Mouse (Mus musculus) mouse embryonic stem cell (cell line): Measurements from ENCODE around the gene Pakap.
"Not testable (repeated sequence)": the region's sequence is repeated elsewhere in the genome, so short reads cannot be mapped to it uniquely, and the experiment has no call there.

ENCODE experiments used
- in situ Hi-C, 2 experiments: fragments of 300-500 bp; cut with MboI; formaldehyde crosslinking; loops; 1 replicate in 1 of 2; 3 replicates in 1 of 2; pipeline ENCODE4 v1.14.3; 2019 to 2020; ENCODE audit warnings: low sequenced_read_pairs in 2 of 2, low pct_unique_long_range_greater_than_20kb in 1 of 2, mixed read lengths in 1 of 2; ENCODE audit not compliant: unreplicated experiment in 1 of 2

Gene Pakap

DNA sequence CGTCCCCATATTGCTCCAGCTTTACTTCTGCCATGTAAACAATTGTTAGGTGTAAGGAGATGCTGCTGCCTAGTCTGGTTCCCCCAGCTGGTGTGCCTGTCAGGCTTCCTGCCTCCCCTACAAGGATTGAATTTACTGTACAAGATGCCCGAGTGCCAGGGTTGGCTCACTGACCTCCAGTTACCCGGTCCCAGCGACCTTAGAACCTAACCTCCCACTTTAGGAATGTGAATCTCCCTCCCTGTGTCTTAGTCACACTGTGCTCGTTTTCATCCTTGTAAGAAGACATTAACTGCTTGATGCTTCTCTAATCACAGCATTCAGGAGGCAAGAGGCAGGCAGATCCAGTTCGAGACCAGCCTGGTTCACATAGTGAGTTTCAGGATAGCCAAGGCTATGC lies 293.2 kb downstream of the Pakap start:
- in situ Hi-C loops: no loop called here

- in situ Hi-C loops: no loop called here
These were observed 293.9 kb downstream of the Pakap start for GRCm38 (mm10) chr4:57861856-57862255.

DNA sequence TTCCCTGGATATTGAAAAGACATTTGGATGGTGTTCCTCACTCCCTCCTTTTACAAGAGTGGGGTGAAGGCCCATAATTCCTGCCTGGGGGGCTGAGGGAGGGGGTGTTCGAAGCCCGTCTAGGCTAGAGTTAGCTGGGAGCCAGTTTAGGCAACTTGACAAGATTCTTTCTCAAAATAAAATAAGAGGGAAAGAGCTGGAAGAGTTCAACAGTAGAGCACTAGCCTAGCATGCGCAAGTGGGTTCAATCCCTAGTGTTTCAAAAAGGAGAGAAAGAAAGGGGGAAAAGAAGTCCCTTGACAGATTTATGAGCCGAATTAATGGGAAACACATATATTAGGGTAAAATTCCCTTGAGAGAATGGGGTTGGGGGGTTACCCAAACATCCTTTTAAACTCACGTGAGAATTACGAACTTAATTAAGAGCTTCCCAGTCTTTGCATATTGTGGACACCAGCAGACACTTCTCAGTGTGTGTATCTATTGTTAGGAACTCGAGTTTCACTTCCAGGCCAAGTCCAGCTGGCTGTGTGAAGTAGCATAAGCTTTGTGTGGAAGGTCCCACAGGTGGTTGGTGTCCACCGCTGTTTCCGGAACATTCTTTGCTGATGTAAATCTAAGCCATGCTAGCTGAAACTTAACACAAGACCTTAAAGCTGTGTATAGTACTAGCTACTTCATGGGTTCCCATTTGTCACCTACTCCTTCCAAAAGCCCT lies 294.4 kb downstream of the Pakap start:
- in situ Hi-C loops: no loop called here

DNA sequence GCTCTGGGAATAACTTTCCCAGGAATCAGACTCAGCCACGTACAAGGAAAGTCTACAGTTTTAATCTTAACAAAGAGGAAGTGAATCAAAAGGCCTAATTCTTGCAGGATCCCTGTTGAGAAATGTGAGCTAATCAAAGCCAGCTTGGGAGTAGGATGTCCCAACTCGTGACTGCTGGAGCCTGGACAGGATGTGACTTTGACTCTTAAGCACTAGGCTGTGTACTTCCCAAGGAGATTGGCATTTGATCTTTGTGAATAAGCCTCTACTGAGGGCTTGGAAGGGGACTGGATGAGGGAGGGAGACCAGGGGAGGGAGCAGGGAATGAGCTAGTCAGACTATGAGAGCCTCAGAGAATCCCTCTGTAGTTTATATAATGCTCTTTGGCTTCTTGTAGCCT lies 298.1 kb downstream of the Pakap start:
- in situ Hi-C loops: no loop called here

- in situ Hi-C loops: no loop called here
These were observed 299.0 kb downstream of the Pakap start for GRCm38 (mm10) chr4:57866990-57867389.

DNA sequence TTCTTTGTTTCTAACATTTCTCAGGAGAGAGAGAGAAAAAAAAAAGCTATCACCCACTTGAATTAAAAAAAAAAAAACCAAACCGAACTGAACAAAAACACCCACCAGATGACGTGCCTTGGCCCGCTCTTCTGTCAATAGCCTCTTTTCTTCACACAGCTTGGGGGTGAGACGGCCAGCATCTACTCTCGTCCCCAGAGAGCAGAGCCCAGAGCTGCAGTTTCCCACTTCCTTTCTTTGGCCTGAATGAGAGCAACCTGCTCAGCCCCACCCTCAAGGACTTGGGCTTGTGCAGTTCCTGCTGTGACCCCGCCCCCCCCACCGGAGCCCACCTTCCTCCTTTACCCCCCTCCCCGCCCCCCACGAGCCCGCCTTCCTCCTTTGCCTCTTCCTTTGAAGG lies 299.5 kb downstream of the Pakap start:
- in situ Hi-C loops: no loop called here

- in situ Hi-C loops: no loop called here
These were observed 311.2 kb downstream of the Pakap start for GRCm38 (mm10) chr4:57879137-57879536.

DNA sequence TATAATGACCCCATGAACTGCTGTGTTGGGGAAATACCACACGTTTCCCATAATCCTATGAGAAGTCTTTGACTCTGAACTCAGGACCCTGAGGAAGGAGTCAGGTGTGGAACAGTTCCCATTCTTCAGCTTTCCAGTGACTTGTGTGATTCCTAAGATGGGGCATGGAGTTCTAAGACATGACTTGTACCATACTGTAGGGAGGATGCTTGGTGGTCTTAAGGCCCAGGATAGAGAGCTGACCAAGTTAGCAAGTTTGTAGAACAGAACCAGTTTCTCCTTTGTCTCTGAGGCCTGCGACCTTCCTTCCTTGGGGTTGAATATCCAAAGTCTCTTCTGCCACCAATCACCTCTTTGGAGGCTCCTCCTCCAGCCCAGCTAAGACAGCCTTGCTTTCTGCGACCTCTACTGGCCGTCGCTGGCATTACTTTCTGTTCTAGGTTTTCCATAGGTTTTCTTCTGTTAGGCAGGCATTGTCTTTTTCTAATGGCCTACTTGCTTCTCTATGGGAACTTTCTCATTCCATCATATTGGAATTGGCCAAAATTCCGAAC lies 311.9 kb downstream of the Pakap start:
- in situ Hi-C loops: no loop called here

- in situ Hi-C loops: no loop called here
These were observed 315.8 kb downstream of the Pakap start for GRCm38 (mm10) chr4:57883520-57884421.

DNA sequence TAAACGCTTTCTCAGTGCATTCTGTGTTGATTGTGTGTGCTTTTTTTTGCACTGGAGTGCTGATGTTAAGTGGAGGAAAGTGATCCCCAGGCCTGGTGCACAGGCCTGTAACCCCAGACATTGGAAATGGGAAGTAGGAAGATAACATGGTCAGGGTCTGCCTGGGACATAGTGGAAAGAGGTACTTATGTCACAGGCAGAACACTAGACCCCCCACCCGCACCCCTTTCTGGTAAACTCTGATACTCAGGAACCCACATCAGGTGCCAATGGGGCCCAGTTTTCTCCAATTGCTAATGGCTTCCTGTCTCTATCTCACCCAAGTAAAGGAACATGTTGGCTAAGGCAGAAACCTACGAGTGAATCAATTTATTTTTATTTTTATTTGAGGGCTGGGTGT lies 316.5 kb downstream of the Pakap start:
- in situ Hi-C loops: no loop called here

DNA sequence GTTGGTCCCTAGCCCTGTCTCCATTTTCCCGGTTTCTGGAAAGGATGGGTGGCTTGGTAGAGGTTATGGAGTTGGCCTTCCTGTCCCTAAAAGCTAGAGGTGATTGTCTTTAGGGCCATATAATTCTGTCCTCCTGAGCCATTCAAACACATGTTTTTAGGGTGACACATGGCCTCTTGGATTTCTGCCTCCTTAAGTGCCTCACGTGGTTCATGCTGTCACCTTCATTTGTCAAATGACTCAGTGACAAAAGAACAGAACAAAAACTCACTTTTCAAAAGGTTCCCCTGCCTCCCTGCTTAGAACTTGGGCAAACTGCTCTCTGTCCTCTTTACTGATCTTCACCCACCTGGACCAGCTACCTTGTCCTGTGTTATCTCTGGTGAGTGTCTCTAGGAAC lies 317.2 kb downstream of the Pakap start:
- in situ Hi-C loops: no loop called here

DNA sequence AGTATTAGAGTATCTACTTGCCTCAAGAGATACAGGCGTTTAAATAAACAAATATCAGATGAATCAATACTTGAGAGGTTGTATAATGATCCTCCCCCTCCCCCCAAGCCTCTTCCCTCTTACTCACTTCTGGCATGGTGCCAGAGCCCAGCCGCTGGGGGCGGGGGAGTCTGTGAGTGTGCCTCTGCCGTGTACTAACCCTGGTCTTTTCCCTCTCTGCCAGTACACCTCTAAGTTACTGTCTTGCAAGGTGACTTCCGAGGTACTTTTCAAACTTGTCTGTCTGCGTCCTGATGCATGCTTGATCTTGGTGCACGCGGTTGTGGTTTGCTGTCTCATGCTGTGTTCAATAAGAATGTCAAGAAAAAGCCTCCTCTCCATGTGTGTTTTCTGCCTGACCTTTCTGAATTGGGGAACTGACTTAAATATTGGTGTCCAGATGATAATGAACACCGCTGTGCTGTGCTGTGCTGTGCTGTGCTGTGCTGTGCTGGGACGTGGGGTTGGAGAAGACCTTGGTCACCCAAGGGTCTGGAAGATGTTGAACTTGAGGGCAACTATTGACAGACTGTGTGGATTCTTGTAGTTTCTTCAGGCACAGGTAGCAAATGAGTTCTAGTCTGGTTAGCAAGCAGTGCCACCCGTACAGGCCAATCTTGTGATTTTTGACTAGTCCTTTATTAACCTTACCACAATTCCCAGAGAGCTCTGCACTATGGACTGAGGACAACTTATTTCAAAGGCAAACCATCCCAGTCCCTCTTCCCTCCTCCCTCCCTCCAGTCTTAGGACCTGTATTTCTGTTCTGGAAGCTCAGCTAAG lies 318.3 kb downstream of the Pakap start:
- in situ Hi-C loops: no loop called here

DNA sequence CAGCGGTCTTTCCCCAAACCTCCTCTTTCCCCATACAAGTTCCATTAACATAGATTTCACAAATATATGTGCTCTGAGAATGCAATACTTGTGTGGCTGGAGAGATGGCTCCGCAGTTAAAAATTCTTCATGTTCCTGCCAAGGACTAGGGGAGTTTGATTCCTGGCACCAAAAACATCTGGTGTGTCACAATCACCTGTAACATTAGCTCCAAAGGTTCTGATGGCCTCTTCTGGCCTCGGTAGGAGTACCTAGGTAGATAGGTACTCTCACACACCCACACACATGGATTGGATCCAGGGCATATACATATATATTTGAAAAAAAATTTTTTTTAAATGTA lies 318.9 kb downstream of the Pakap start:
- in situ Hi-C loops: no loop called here

DNA sequence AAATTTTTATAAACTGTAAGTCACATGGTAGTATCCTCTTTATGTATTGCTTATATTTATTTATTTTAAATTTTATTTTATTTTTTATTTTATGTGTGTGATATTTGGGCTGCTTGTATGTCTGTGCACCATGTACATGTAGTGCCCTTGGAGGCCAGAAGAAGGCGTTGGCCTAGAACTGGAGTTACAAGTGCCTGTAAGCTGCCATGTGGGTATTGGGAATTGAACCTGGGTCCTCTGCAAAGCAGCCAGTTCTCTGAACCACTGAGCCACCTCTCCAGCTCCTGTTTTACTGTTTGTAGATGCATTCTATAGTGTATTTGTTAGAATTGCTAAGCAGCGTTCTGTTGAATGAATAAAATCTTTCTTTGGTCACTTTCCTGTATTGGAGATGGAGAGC lies 320.3 kb downstream of the Pakap start:
- in situ Hi-C loops: no loop called here

DNA sequence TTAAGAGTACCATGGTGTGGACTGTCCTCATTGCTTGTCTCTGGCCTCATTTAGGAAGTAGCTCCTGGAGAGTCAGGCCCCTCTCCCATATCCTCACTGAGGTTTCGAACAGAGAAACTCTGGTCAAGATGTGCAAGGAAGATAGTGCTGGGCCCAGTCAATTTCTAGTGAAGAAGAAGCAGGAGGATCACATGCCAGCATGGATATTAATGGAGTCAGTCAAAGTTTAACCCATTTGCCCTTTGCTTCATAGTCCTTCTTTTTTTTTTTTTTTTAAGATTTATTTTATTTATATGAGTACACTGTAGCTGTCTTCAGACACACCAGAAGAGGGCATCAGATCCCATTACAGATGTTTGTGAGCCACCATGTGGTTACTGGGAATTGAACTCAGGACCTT lies 321.0 kb downstream of the Pakap start:
- in situ Hi-C loops: not testable (repeated sequence)

DNA sequence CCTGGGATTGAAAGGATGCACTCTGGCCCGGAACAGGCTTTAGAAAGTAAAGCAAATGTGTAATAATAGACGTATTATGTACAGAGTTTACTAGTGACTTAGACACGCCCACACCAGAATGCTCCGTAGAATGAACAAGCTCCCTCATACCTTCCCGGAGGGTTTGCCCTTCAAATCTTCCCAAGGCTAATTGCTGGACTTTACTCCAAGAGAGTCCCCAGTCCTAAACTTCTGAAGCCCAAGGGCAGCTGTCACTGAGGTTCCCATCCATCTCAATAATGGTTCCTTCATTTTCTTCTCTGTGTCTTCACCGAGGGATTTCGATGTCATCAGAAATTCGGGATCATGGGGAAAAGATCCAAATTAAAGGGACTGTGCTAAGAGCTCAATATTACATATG lies 321.8 kb downstream of the Pakap start:
- in situ Hi-C loops: no loop called here

- in situ Hi-C loops: no loop called here
These were observed 324.1 kb downstream of the Pakap start for GRCm38 (mm10) chr4:57892001-57892586.

DNA sequence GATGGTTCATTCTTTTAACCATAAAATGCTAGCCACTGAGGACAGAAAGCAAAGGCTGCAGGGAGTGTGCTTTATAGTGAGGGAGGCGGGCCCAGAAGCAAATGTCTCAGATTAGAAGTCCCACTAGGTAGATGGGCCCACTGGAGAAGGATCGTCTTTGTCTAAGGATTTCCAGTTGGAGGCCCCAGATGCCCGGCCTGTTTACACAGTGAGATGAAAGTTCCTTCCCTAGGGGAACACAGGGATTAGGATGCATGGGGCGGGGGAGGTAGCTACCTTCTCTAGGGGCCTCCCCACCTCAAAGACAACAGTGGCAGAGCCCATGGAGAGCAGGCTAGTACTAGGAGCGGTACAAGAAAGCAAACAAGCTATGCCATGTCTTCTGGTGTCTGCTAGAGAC lies 327.2 kb downstream of the Pakap start:
- in situ Hi-C loops: loop anchor here in 1 of 2 experiments (5.0 kb wide), 1 partner anchor 223 kb away; no protein-coding TSS in a partner anchor
